Mouse (Mus musculus) kidney, adult 2 months (tissue): ENCODE measurements at regions not wholly inside any gene's neighbourhood (a gene's known extent, or its start where the extent isn't known, plus 50 kb on each side); places are given as distances from the start of the nearest gene placed in this dataset.

Source experiments
- CTCF ChIP-seq: fragments of 200-500 bp; conservative IDR thresholded peaks from 2 replicates; pipeline ENCODE4 v1.5.1; 2011; ENCODE audit warnings: low read depth, mild to moderate bottlenecking, control low read depth, low read length, moderate library complexity, mixed read lengths; ENCODE audit not compliant: insufficient read depth, insufficient read length
- POLR2A ChIP-seq: fragments of 200-500 bp; IDR thresholded peaks from one replicate; pipeline ENCODE4 v1.6.1; 2011; ENCODE audit warnings: low read depth, low read length, control low read depth

DNA sequence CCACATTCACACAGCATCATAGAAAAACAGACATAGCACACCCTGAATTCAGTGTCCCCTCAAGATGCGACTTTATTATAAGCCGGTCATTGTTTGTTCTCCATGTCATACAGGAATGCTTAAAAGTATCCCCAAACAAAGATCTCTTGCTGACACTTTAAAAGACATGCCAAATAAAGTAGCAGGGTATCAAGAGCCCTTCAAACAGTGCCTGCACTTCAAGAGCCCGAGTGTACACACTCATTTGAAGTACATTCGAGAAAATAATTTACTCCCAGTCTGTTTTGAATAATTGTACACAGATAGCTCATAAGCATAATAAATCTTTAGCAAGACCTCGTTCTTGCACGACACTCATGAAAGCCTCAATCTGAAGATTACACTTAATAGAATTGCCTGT is 249.1 kb downstream of the Abcc12 start:
- TF ChIP-seq CTCF (no peak), POLR2A (no peak)
